Mouse (Mus musculus): ENCODE results near the gene Adgrv1. TPM values are rescaled to one million over a fixed set of nuclear protein-coding genes. Genes with fewer than 3 reads are reported as not detected.
"Not testable (repeated sequence)": the region's sequence is repeated elsewhere in the genome, so short reads cannot be mapped to it uniquely, and the experiment has no call there.

Gene Adgrv1
- polyA plus RNA-seq, 1 experiment from 2014 or later: 2.8 TPM

- not testable (repeated sequence) for H3K4me3 ChIP-seq (ENCODE audit: low read depth, low read length); H3K36me3 ChIP-seq (ENCODE audit: control insufficient read depth, insufficient read depth, low read length); ATAC-seq (ENCODE audit: insufficient number of reproducible peaks, insufficient read depth, low FRiP score, low read depth); H3K4me2 ChIP-seq (replicated peaks; ENCODE audit: low read depth, low read length); H3K9me3 ChIP-seq (ENCODE audit: control insufficient read depth, low read depth, low read length); H3K27me3 ChIP-seq (ENCODE audit: control insufficient read depth, insufficient read depth, low read length); H3K9ac ChIP-seq (replicated peaks; ENCODE audit: low read depth, low read length); H3K4me1 ChIP-seq (ENCODE audit: control insufficient read depth, insufficient read depth, low read length); H3K27ac ChIP-seq (ENCODE audit: low read length)
- WGBS: 81% methylated on average over 4 of the region's 4 CpGs
These were observed 365.5 kb downstream of the Adgrv1 start for GRCm38 (mm10) chr13:81267489-81267888.

GRCm38 (mm10) chr13:81264465-81264864, 368.5 kb downstream of the Adgrv1 start:
- WGBS: 82% methylated on average over 1 of the region's 1 CpGs
- H3K4me3 ChIP-seq (ENCODE audit: low read depth, low read length): no peak overlapping the region
- H3K4me1 ChIP-seq (ENCODE audit: control insufficient read depth, insufficient read depth, low read length): no peaks in the 10 kb centered on the region
- no peak overlapping the region for H3K27ac ChIP-seq (ENCODE audit: low read length)
- no peaks in the 10 kb centered on the region for H3K27me3 ChIP-seq (ENCODE audit: control insufficient read depth, insufficient read depth, low read length)
- H3K4me2 ChIP-seq (replicated peaks; ENCODE audit: low read depth, low read length): no peak overlapping the region
- ATAC-seq (ENCODE audit: insufficient number of reproducible peaks, insufficient read depth, low FRiP score, low read depth): no peak
- no peak overlapping the region for H3K9ac ChIP-seq (replicated peaks; ENCODE audit: low read depth, low read length)
- no peaks in the 10 kb centered on the region for H3K9me3 ChIP-seq (ENCODE audit: control insufficient read depth, low read depth, low read length)
- no peaks in the 10 kb centered on the region for H3K36me3 ChIP-seq (ENCODE audit: control insufficient read depth, insufficient read depth, low read length)

GRCm38 (mm10) chr13:81241181-81241580, 391.8 kb downstream of the Adgrv1 start:
- H3K4me1 ChIP-seq (ENCODE audit: control insufficient read depth, insufficient read depth, low read length): no peaks in the 10 kb centered on the region
- no peak for ATAC-seq (ENCODE audit: insufficient number of reproducible peaks, insufficient read depth, low FRiP score, low read depth)
- no peak overlapping the region for H3K4me2 ChIP-seq (replicated peaks; ENCODE audit: low read depth, low read length)
- H3K9me3 ChIP-seq (ENCODE audit: control insufficient read depth, low read depth, low read length): no peaks in the 10 kb centered on the region
- no peak overlapping the region for H3K9ac ChIP-seq (replicated peaks; ENCODE audit: low read depth, low read length)
- H3K27me3 ChIP-seq (ENCODE audit: control insufficient read depth, insufficient read depth, low read length): no peaks in the 10 kb centered on the region
- no peak overlapping the region for H3K27ac ChIP-seq (ENCODE audit: low read length)
- H3K36me3 ChIP-seq (ENCODE audit: control insufficient read depth, insufficient read depth, low read length): no peaks in the 10 kb centered on the region
- H3K4me3 ChIP-seq (ENCODE audit: low read depth, low read length): no peak overlapping the region
- 83% methylated on average over 2 of the region's 2 CpGs for WGBS

GRCm38 (mm10) chr13:81239836-81240235, 393.1 kb downstream of the Adgrv1 start:
- no peaks in the 10 kb centered on the region for H3K27me3 ChIP-seq (ENCODE audit: control insufficient read depth, insufficient read depth, low read length)
- 94% methylated on average over 10 of the region's 10 CpGs for WGBS
- H3K27ac ChIP-seq (ENCODE audit: low read length): no peak overlapping the region
- no peak for ATAC-seq (ENCODE audit: insufficient number of reproducible peaks, insufficient read depth, low FRiP score, low read depth)
- 0 out of 2 replicates have a peak, but pooled peaks cover 3% of the 10 kb centered on the region for H3K4me1 ChIP-seq (ENCODE audit: control insufficient read depth, insufficient read depth, low read length)
- H3K9ac ChIP-seq (replicated peaks; ENCODE audit: low read depth, low read length): no peak overlapping the region
- no peaks in the 10 kb centered on the region for H3K36me3 ChIP-seq (ENCODE audit: control insufficient read depth, insufficient read depth, low read length)
- no peaks in the 10 kb centered on the region for H3K9me3 ChIP-seq (ENCODE audit: control insufficient read depth, low read depth, low read length)
- no peak overlapping the region for H3K4me3 ChIP-seq (ENCODE audit: low read depth, low read length)
- no peak overlapping the region for H3K4me2 ChIP-seq (replicated peaks; ENCODE audit: low read depth, low read length)

GRCm38 (mm10) chr13:81239427-81239826, 393.5 kb downstream of the Adgrv1 start:
- 90% methylated on average over 3 of the region's 3 CpGs for WGBS

DNA sequence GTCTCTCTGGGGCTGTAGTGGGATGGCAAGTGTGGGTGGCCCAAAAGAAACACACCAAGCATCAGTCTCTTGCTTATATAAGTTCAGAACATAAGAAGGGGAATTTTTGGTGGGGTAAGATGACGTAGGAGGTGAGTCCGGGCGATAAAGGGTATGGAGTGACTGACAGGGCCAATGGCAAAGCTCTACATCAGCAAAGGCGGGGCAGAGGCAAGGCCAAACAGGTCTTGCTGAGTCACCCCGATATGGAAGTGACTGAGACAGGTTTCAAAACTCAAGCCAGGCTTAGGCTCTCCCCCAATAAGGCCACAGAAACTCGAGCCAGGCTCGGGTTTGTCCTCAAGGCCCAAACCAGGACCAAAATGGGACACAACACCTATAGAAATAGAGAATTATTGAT, 394.1 kb downstream of the Adgrv1 start:
- H3K4me1 ChIP-seq (ENCODE audit: control insufficient read depth, insufficient read depth, low read length): 0 out of 2 replicates have a peak, but pooled peaks cover 3% of the 10 kb centered on the region
- no peaks in the 10 kb centered on the region for H3K9me3 ChIP-seq (ENCODE audit: control insufficient read depth, low read depth, low read length)
- no peak overlapping the region for H3K4me3 ChIP-seq (ENCODE audit: low read depth, low read length)
- H3K27me3 ChIP-seq (ENCODE audit: control insufficient read depth, insufficient read depth, low read length): no peaks in the 10 kb centered on the region
- 93% methylated on average over 7 of the region's 7 CpGs for WGBS
- H3K36me3 ChIP-seq (ENCODE audit: control insufficient read depth, insufficient read depth, low read length): no peaks in the 10 kb centered on the region
- H3K27ac ChIP-seq (ENCODE audit: low read length): no peak overlapping the region
- ATAC-seq (ENCODE audit: insufficient number of reproducible peaks, insufficient read depth, low FRiP score, low read depth): no peak
- H3K9ac ChIP-seq (replicated peaks; ENCODE audit: low read depth, low read length): no peak overlapping the region
- no peak overlapping the region for H3K4me2 ChIP-seq (replicated peaks; ENCODE audit: low read depth, low read length)

More at GRCm38 (mm10) chr13:81239427-81239826, 393.5 kb downstream of the Adgrv1 start:
- Histone ChIP-seq H3K27ac (ENCODE audit: low read length) (no peak overlapping the region), H3K27me3 (ENCODE audit: control insufficient read depth, insufficient read depth, low read length) (no peaks in the 10 kb centered on the region), H3K4me2 (replicated peaks; ENCODE audit: low read depth, low read length) (no peak overlapping the region), H3K9me3 (ENCODE audit: control insufficient read depth, low read depth, low read length) (no peaks in the 10 kb centered on the region), H3K9ac (replicated peaks; ENCODE audit: low read depth, low read length) (no peak overlapping the region), H3K4me3 (ENCODE audit: low read depth, low read length) (no peak overlapping the region), H3K36me3 (ENCODE audit: control insufficient read depth, insufficient read depth, low read length) (no peaks in the 10 kb centered on the region), H3K4me1 (ENCODE audit: control insufficient read depth, insufficient read depth, low read length) (0 out of 2 replicates have a peak, but pooled peaks cover 3% of the 10 kb centered on the region)
- no peak for ATAC-seq (ENCODE audit: insufficient number of reproducible peaks, insufficient read depth, low FRiP score, low read depth)

DNA sequence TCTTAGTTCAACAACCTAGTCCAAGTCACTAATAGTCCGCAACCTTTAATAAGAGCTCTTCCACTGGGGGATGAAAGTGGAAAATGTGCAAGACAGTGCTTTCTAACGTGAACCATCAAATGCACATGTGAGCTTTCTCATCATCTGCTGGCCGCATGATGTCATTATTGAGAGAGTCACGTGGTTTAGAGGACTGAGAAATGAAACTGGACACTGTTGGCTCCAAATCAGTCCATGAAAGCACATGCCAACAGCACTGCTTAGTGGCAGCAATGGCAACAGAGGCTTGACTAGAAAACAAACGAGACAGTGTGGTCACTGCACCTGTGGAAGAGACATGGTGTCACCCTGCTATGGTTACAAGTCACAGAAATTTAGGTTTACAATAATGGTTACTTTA, 395.0 kb downstream of the Adgrv1 start:
- no peak overlapping the region for H3K27ac ChIP-seq (ENCODE audit: low read length)
- WGBS: 76% methylated on average over 5 of the region's 5 CpGs
- no peak overlapping the region for H3K9ac ChIP-seq (replicated peaks; ENCODE audit: low read depth, low read length)
- H3K9me3 ChIP-seq (ENCODE audit: control insufficient read depth, low read depth, low read length): no peaks in the 10 kb centered on the region
- peaks cover 5% of the 10 kb centered on the region; the same call in 1 of the 2 replicates for H3K4me1 ChIP-seq (ENCODE audit: control insufficient read depth, insufficient read depth, low read length)
- no peak overlapping the region for H3K4me3 ChIP-seq (ENCODE audit: low read depth, low read length)
- no peak for ATAC-seq (ENCODE audit: insufficient number of reproducible peaks, insufficient read depth, low FRiP score, low read depth)
- H3K27me3 ChIP-seq (ENCODE audit: control insufficient read depth, insufficient read depth, low read length): no peaks in the 10 kb centered on the region
- H3K36me3 ChIP-seq (ENCODE audit: control insufficient read depth, insufficient read depth, low read length): no peaks in the 10 kb centered on the region
- H3K4me2 ChIP-seq (replicated peaks; ENCODE audit: low read depth, low read length): no peak overlapping the region

- 59% methylated on average over 3 of the region's 3 CpGs for WGBS
These were observed 396.1 kb downstream of the Adgrv1 start for GRCm38 (mm10) chr13:81236758-81237395.

DNA sequence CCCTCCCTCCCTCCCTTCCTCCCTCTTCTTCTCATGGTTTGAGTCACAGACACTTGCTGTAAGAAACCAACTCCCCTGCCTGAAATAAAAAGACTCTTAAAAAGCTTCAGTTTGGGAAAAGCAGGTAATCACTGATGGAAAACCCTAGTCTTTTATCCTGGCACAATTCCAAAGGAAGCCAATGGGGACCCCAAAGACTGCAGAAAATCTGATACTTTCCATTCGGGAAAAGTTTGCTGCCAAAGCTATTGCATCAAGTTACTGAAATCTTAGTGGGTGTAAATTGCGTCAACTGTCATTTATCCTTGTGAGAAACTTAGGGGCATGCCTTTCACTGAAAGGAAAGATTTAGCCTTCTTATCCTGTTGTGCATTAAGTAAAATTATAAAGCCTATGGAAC, 398.9 kb downstream of the Adgrv1 start:
- Histone ChIP-seq H3K27ac (ENCODE audit: low read length) (no peak overlapping the region), H3K9me3 (ENCODE audit: control insufficient read depth, low read depth, low read length) (no peaks in the 10 kb centered on the region), H3K4me3 (ENCODE audit: low read depth, low read length) (no peak overlapping the region), H3K27me3 (ENCODE audit: control insufficient read depth, insufficient read depth, low read length) (no peaks in the 10 kb centered on the region), H3K4me2 (replicated peaks; ENCODE audit: low read depth, low read length) (no peak overlapping the region), H3K4me1 (ENCODE audit: control insufficient read depth, insufficient read depth, low read length) (peaks cover 7% of the 10 kb centered on the region; the same call in 1 of the 2 replicates), H3K36me3 (ENCODE audit: control insufficient read depth, insufficient read depth, low read length) (no peaks in the 10 kb centered on the region), H3K9ac (replicated peaks; ENCODE audit: low read depth, low read length) (no peak overlapping the region)
- WGBS: 69% methylated on average over 2 of the region's 2 CpGs
- ATAC-seq (ENCODE audit: insufficient number of reproducible peaks, insufficient read depth, low FRiP score, low read depth): no peak

More at GRCm38 (mm10) chr13:81236758-81237395, 396.1 kb downstream of the Adgrv1 start:
- Histone ChIP-seq H3K4me2 (replicated peaks; ENCODE audit: low read depth, low read length) (no peak overlapping the region), H3K27ac (ENCODE audit: low read length) (no peak overlapping the region), H3K9ac (replicated peaks; ENCODE audit: low read depth, low read length) (no peak overlapping the region), H3K4me1 (ENCODE audit: control insufficient read depth, insufficient read depth, low read length) (peaks cover 7% of the 10 kb centered on the region; the same call in 1 of the 2 replicates), H3K4me3 (ENCODE audit: low read depth, low read length) (no peak overlapping the region), H3K36me3 (ENCODE audit: control insufficient read depth, insufficient read depth, low read length) (no peaks in the 10 kb centered on the region), H3K27me3 (ENCODE audit: control insufficient read depth, insufficient read depth, low read length) (no peaks in the 10 kb centered on the region), H3K9me3 (ENCODE audit: control insufficient read depth, low read depth, low read length) (no peaks in the 10 kb centered on the region)
- 0 out of 2 replicates have a peak, but pooled peaks have one; percentile 39 for ATAC-seq (ENCODE audit: insufficient number of reproducible peaks, insufficient read depth, low FRiP score, low read depth)

Data from stomach, embryonic 14.5 days (tissue).